Mouse (Mus musculus): ENCODE results near the gene Kpna7. TPM values are rescaled to one million over a fixed set of nuclear protein-coding genes. Genes with fewer than 3 reads are reported as not detected.
"Not testable (repeated sequence)": the region's sequence is repeated elsewhere in the genome, so short reads cannot be mapped to it uniquely, and the experiment has no call there.

The Kpna7 gene
- total RNA-seq, 2 experiments from 2014 or later, result not detected

DNA sequence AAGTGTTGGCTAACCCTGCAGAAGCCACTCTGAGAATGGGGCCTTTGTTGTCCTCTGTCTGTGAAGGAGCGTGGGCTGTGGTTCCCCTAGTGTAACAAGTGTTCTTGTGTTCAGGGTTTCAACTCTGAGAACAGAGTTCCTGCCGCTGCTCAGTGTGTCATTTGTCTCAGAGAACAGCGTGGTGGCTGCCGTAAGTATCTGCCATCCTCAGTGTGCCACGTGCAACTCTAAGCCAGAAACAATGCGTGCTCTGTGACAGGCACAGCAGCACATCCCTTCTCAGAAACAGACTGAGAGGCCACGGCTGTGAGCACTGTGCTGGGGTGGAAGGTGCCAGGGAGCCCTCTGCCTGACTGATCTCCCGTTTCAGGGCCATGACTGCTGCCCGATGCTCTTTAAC lies 20.5 kb upstream of the Kpna7 start:
- DNase-seq (ENCODE audit: low spot score in 2 of 2), result no peak

DNA sequence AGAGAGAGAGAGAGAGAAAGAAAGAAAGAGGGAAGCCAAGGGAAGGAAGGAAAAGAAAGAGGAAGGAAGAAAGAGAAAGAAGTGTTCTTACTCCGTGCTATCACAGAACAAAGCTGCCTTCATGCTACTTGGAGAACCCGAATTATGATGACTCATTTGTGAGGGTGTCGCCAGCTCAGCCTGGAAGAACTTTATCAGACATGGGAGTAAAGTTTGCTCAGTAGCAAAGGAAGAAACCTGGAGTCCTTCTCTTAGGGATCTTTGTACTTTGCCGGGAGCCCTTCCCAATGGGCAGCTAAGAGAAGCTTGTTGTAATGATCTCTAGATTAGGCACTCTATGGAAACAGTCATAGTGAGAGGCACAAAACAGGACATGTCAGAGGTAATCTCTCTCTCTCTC lies 18.9 kb upstream of the Kpna7 start:
- no peak for DNase-seq (ENCODE audit: low spot score in 2 of 2)

DNA sequence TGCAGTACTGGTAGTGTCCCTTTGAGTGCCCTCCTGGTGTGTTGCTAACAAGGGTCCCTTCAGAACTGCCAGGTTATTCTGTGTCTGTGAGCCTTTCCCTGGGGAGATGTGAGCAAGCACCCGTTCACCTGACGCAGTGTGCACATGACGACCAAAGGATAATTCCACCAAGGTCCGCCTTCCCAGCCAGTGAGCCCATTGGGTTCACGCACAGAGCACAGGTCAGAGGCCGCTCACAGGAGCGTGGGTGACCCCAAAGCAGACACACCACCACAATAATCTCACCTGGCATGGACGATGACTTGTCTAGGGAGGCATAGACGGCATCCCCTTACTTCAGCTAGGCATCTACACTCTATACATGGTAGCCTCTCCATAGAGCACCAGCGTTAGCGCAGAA lies 17.6 kb upstream of the Kpna7 start:
- DNase-seq (ENCODE audit: low spot score in 2 of 2), result not testable (repeated sequence)

DNA sequence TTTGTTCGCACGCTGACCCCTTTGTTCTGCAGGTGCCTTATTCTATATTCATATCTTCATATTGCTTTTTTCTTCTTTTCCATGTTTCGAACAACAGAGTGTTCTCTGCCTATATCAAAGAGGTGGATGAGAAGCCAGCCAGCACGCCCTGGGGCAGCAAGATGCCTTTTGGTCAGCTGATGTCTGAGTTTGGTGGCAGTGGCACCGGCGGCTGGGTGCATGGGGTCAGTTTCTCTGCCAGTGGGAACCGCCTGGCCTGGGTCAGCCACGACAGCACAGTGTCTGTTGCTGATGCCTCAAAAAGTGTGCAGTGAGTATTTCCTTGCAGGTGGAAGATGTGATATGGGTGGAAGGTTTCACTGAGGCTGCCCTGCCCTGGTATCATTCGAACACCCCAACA lies 17.1 kb upstream of the Kpna7 start:
- DNase-seq (ENCODE audit: low spot score in 2 of 2), result no peak

DNA sequence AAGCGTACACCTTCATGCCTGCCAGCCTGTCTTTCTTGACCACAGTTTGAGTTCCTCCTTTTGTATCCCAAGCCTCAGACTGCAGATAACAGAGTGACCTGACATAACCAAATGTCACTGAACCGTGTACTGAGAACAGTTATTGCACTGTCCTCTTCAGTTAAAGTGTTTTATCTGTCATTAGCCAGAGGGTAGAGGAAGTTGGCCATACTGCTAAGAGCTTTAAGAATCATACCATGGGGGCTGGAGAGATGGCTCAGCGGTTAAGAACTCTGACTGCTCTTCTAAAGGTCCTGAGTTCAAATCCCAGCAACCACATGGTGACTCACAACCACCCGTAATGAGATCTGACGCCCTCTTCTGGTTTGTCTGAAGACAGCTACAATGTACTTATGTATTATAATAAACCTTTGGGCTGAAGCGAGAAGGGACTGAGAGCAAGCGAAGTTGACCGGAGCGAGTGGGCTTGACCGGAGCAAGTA lies 14.6 kb upstream of the Kpna7 start:
- no peak for DNase-seq (ENCODE audit: low spot score in 2 of 2)

DNA sequence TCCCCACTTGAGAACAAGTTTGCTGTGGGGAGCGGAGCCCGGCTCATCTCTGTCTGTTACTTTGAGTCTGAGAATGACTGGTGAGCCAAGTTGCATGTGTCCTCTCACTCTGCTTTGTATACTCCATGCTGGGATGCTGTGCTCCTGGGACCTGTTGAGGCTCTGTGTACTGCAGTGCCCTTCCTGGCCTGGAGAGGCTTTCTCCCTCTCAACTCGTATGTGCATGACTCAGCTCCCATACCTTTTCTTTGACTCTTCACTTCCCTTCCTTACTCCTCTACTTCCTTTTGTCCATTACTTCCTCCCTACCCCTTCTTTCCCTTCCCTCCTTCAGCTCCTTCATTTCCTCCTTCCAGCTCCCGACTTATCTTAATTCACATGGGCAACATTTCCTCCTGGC lies 12.4 kb upstream of the Kpna7 start:
- DNase-seq (ENCODE audit: low spot score in 2 of 2), result no peak

DNA sequence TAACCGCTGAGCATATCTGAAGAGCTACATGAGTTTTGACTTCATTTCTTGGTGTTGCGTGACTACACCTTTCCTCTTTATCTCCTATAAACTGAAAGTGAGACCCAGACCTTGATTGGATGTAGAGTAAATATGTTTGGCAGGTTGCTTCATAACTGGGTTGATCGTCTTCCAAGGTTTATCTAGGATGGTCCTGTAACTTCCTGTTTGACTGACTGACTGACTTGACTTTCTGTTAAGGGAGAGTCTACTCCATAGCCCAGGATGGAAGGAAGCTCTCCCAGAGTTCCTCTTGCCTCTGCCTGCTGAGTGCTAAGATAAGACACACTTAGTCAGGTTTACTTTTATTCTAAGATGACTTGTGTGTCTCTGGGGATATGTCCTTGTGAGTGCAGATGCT lies 6.0 kb upstream of the Kpna7 start:
- no peak for DNase-seq (ENCODE audit: low spot score in 2 of 2)

DNA sequence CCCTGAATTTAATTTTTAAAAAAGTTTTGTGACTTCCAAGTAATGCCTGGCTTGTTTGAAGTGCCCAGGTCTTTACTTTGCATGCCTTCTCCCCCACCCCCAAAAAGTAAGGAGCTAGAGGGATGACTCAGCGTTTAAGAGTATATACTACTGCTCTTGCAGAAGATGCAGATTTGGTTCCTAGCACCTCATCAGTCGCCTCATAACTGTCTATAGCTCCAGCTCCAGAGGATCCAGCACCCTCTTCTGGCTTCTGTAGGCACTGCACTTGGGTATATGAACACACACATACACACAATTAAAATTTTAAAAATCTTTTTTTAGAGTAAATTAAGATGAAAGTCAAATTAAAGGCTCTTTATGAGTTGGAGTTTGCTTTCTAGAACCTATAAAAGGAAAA lies 4.4 kb upstream of the Kpna7 start:
- DNase-seq (ENCODE audit: low spot score in 2 of 2), result no peak

DNA sequence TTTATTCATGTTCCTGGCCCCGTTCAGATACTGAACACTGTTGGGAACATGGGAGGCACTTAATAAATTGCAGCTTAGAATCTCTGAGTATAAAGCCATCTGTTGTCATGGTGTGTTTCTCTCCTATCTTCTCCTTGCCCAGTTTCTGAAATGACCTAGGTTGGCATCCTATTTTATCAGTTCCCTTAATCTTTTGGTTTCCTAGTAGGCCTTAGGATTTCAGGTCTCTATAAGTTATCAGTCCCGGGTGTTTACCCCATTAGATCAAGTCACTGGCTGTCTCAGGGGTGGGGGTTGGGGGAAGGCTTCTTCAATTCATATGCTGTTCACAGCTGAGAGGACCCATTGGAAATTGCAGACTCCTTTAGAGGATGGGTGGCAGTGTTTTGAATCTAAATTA lies 992 bp upstream of the Kpna7 start:
- no peak for DNase-seq (ENCODE audit: low spot score in 2 of 2)

DNA sequence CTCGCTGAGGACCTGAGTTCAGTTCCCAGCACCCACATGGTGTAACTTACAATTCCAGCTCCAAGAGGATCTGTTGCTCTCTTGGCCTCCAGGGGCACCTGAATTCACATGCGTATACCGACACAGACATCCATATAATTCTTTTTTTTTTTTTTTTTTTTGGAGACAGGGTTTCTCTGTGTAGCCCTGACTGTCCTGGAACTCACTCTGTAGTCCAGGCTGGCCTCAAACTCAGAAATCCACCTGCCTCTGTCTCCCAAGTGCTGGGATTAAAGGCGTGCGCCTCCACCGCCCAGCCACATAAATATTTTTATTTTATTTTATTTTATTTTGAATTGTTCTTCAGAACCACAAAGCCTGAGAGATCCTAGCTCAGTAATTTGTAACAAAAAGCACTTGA lies 629 bp downstream of the Kpna7 start:
- not testable (repeated sequence) for DNase-seq (ENCODE audit: low spot score in 2 of 2)

DNA sequence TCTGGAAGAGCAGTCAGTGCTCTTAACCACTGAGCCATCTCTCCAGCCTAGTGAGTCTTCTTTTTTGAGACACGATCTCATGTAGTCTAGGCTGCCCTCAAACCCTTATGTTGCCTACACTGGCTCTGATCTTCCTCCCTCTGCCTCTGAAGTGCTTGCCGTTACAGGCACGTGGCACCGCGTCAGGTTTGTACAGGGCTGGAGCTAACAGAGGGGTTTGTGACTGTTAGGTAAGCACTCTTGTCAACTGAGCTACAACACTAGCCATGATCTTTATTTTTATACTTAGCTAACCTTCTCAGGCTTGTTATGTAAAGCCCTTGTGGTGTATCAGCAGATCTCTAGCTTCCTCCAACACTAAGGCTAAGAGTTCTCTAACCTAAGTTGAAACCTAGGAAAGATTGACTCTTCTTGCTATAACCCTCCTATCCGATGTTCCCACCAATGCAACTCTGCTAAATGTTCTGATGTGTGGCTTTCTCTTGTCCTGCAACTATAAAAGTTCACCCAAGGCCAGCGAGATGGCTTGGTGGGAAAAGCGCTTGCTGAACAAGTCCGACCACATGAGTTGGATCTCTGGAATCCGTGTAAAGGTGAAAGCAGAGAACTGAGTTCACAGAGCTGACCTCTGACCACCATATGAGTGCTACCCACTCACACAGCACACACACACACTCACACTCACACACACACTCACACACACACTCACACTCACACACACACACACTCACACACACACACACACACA lies 1.8 kb downstream of the Kpna7 start:
- no peak for DNase-seq (ENCODE audit: low spot score in 2 of 2)

DNA sequence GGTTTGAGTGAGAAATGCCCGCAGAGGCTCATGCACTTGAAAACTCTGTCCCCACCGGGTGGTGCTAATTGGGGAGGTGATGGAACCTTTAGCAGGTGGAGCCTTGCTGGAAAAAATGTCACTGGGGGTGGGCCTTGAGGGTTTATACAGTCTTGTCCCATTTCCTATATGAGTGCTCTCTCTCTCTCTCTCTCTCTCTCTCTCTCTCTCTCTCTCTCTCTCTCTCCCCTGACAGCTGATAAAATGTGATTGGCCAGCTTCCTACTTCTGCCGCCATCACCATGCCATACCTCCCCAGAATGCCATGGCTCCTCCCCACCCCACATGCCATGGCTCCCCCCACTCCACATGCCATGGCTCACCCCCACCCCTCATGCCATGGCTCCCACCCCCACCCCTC lies 8.7 kb downstream of the Kpna7 start:
- no peak for DNase-seq (ENCODE audit: low spot score in 2 of 2)

DNA sequence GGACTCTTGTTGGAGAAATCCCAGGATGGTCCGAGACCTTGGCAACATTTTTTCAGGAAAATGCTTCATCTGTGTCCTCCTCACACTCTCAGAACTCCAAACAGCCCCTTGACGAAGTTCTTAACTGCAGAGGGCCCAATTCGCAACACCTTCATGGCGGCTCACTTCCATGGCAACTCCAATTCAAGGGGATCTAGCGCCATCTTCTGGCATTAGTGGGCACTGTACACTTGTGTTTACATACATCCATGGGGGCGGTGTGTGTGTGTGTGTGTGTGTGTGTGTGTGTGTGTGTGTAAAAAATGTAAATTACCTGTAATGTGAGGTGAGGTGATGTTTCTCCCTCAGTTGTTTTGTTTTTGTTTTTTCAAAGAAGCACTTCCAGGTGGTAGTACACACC lies 12.5 kb downstream of the Kpna7 start:
- no peak for DNase-seq (ENCODE audit: low spot score in 2 of 2)

DNA sequence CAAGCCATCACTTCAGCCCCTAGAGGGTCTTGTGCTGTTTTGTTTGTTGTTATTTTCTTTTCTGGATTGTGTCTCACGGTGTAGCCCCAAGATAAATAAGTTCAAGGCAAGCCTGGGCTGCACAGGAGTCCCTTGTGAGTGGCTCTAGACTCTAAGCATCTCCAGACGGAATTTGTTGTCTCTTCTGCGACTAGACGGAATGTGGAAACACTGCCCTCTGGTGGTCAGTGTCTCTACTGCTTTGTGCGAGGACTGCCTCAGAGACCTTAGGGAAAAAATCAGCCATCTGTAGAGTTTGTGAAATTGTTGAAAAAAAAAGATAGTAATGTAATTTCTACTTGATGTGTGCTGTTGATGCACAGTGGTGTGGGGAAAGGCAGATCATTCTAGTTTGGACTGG lies 14.1 kb downstream of the Kpna7 start:
- DNase-seq (ENCODE audit: low spot score in 2 of 2), result peak; percentile 83 to 86

DNA sequence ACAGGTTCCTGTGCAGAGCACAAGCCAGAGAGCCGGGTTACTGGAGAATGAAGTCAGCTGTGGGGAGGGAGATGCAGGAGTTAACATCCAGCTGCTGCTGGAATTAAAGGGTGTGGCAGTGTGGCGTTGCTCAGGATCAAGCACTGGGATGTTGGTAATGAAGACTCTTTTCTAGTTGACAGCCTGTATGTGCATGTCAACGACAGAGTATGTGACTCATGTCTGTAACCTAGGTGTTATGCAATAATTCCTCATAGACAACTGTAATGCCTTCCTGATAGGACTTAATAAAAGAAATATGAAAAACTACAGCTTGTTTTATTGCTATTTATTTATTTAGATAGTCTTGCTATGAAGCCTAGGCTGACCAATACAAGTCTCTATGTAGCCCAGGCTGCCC lies 15.0 kb downstream of the Kpna7 start:
- no peak for DNase-seq (ENCODE audit: low spot score in 2 of 2)

DNA sequence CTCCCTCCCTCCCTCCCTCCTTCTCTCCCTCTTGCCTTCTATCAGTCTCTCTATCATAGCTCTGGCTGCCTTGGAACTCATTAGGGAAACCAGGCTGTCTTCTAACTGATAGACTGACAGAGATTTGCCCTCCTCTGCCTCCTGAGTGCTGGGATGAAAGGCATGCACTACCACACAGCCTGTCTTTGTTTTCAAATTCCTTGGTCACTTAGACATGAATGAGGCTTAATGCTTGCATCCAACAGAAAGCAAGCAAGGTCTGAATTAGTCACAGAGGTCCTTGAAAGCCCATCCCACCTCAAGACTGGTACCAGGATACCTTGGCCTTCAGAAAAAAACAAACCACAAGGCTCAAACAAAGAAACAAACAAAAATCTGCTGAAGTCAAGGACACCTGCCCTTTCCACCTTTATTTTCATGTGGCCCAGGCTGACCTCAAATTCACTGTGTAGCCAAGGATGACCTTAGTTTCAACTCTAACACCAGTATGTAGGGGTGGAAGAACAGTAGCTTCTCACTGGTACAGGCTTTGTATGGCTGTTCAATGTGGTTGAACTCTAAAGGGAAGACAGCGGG lies 19.0 kb downstream of the Kpna7 start:
- DNase-seq (ENCODE audit: low spot score in 2 of 2), result no peak

DNA sequence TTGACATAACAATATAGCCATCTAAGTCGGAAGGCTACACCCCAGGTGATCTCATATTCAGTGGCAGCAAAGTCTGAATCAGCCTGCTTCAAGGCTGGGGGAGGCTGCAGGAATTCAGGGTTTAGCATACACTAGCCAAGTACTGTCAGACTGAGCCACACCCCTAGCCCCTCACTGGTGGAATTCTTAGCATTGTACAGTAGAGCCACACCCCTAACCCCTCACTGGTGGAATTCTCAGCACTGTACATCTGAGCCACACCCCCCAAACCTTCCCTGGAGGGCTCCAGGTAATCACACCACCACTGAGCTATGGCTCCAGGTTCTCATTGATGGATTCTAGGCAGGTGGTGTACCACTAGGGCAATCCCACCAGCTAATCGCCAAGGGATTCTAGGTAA lies 24.3 kb downstream of the Kpna7 start:
- no peak for DNase-seq (ENCODE audit: low spot score in 2 of 2)

DNA sequence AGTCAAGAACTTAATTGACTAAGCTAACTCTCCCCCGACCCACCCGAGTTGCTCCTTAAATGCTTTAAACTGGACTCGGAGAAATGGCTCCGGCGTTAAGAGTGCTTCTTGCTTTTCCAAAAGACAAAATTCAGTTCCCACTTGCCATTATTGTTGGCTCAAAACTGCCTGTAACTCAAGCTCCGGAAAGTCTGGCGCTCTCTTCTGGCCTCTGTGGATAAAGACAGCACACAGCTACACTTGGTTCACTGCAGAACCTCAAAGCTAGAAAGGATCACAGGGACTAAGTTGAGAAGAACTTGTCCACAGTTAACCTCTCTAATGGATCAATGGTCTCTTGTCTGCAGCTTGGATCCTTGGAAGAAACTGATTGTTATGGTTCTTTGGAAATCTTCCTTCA lies 25.1 kb downstream of the Kpna7 start:
- DNase-seq (ENCODE audit: low spot score in 2 of 2), result no peak

DNA sequence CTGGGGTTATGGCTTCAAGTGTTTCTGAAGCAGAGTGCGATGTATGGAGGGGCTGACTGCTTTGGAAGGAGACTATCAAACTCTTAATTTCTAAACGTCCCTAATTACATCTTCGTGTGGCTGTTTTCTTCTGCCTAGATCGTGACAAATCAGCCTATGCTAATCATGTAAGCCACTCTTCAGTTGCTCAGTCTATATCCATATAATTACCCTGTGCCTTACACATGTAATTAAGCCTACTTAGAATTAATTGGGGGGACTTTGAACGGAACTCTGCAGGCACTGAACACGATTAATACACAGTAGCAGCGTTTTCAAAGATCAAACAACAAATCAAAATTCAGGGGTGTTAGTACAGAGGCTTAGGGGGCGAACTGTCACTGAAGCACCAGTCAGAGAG lies 25.9 kb downstream of the Kpna7 start:
- no peak for DNase-seq (ENCODE audit: low spot score in 2 of 2)

DNA sequence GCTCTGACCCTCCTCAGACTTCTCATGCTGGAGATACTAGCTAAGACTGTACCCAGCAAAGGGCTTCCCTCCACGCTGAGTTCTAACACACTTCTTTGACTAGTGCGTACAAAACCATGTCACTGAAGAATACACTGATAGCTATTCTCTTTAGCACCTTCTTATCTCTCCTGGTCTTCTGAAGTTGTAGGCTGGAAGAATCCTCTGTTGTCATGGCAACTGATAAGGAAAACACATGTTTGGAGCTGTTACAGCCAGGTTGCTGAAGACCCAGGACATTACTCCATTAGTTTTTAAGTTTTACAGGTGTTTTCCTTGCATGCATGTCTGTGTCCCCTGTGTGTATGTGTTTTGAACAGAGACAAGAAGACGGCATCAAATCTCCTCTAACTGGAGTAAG lies 29.6 kb downstream of the Kpna7 start:
- not testable (repeated sequence) for DNase-seq (ENCODE audit: low spot score in 2 of 2)

DNA sequence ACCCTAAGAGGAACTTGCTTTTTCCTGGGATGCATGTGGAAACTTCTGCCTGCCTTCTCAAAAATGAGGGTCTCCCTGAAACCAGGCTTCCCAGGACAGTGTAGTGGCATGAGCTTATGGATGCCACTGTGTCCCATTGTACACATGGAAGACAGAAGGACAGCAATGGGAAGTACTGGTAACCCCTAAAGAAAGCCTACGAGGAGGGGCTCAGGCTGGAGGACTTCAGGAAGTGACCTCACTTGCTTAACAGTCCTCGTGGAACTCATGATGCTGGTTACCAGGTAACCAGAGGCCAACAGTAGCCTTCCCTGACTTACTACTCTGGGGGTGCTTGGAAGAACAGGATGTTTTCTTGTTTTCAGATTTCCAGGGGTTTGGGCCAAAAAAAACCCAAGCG lies 41.1 kb downstream of the Kpna7 start, which contains the start of gene 1700018F24Rik:
1700018F24Rik (plus strand) TSS at position 301 of the 400 bp plus-strand sequence.
- DNase-seq (ENCODE audit: low spot score in 2 of 2), result not testable (repeated sequence)

DNA sequence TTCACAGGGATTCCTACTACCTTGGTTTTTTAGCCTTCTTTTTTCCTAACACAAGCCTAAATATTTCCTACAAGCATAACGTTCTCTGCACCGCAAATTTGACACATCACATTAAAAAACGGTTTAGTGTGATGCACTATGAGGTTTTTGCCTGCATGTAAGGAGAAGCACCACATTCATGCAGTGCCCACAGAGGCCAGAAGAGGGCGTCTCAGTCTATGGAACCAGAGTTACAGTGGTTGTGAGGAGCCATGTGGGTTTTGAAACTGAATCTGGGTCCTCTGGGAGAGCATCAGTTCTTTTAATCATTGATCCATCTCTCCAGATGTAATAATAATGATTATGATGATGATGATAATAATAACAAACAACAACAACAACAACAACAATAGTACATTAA lies 42.2 kb downstream of the Kpna7 start:
- peak in 1 of 2 experiments; percentile 13 for DNase-seq (ENCODE audit: low spot score in 2 of 2)

DNA sequence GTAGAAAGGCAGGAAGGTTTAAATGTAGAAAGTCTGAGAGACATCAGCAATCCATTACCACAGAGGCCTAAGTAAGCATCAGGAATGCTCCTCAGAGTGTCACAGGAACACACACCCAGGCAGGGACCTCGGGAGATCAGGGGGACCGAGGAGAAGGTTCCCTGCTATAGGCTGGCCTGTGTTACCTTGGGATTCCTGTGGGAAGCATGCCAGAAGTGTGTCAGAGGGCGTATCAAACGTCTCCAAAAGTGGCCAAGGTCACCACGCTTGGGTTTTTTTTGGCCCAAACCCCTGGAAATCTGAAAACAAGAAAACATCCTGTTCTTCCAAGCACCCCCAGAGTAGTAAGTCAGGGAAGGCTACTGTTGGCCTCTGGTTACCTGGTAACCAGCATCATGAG lies 51.4 kb downstream of the Kpna7 start, which contains the start of gene Gm4871:
Gm4871 (minus strand) TSS at position 364 of the 400 bp plus-strand sequence.
- not testable (repeated sequence) for DNase-seq (ENCODE audit: low spot score in 2 of 2)

Data from layer of hippocampus, postnatal 10 days (tissue).